Mouse (Mus musculus): ENCODE data around the gene Olfr450. TPM values are rescaled to one million over a fixed set of nuclear protein-coding genes. Genes with fewer than 3 reads are reported as not detected.

Gene Olfr450
- polyA plus RNA-seq (2015; fragmentation: Nextera tagmentation; extraction: Ambion mirVana): not detected in 2 replicates

DNA sequence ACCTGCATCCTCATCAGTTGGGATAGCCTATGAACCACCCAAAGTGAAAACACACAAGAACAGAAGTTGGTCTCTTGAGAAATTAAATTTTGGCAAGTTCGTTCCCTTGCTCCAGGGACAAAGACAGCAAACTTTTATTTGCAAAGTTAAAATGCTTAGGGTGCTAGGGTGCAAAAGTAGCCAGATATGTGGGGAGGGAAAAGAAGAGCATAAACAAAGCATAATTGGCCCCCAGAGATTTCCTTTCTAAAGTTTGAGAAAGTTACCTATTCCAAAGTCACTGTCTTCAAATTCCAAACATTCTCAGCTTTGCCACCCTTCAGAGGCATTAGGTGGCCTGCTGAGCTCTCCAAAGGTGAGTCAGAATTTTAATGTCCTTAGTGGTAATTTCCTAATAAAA lies at the start of gene Olfr450:
Olfr450 (plus strand) TSS at position 301 of the 400 bp plus-strand sequence.
- ATAC-seq (ENCODE audit: low read depth): no peak
- Histone ChIP-seq H3K4me3 (ENCODE audit: low read length) (no peak within 1 kb of the TSS), H3K27me3 (ENCODE audit: control insufficient read depth, insufficient read depth, low read depth, low read length) (no peaks in the 10 kb centered on the region), H3K4me2 (ENCODE audit: low read depth, low read length) (no peak within 1 kb of the TSS), H3K9me3 (ENCODE audit: control insufficient read depth, low read length) (no peaks in the 10 kb centered on the region), H3K36me3 (ENCODE audit: control insufficient read depth, insufficient read depth, low read length) (no peaks in the 10 kb centered on the region), H3K4me1 (replicated peaks; ENCODE audit: control insufficient read depth, insufficient read depth, low read length) (no peaks in the 10 kb centered on the region), H3K27ac (ENCODE audit: low read length) (no peak within 1 kb of the TSS), H3K9ac (ENCODE audit: low read length) (no peak within 1 kb of the TSS)
- 70% methylated on average over 1 of the region's 1 CpGs for WGBS

DNA sequence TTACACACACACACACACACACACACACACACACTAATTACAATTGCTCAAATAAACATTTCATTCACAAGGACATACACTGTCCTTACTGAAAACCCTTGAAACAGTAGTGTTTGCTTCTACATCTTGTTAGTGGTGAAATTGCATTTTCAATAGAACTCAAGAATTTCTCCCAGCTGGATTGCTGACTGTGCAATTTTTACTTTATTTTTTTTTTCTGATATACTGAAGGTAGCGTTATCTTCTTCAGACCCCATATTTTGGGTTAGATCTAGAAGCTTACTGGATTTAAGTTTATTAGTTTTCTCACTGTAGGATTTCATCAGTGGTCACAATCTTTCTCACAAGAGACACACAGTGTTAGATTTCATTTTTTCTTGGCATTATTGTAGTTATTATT lies 34.7 kb upstream of the Olfr450 start:
- H3K4me3 ChIP-seq (ENCODE audit: low read length): no peak overlapping the region
- no peaks in the 10 kb centered on the region for H3K27me3 ChIP-seq (ENCODE audit: control insufficient read depth, insufficient read depth, low read depth, low read length)
- H3K9ac ChIP-seq (ENCODE audit: low read length): no peak overlapping the region
- no peak overlapping the region for H3K27ac ChIP-seq (ENCODE audit: low read length)
- WGBS: 74% methylated on average over 1 of the region's 1 CpGs
- no peak for ATAC-seq (ENCODE audit: low read depth)
- no peaks in the 10 kb centered on the region for H3K9me3 ChIP-seq (ENCODE audit: control insufficient read depth, low read length)
- H3K4me1 ChIP-seq (replicated peaks; ENCODE audit: control insufficient read depth, insufficient read depth, low read length): no peaks in the 10 kb centered on the region
- no peaks in the 10 kb centered on the region for H3K36me3 ChIP-seq (ENCODE audit: control insufficient read depth, insufficient read depth, low read length)
- no peak overlapping the region for H3K4me2 ChIP-seq (ENCODE audit: low read depth, low read length)

DNA sequence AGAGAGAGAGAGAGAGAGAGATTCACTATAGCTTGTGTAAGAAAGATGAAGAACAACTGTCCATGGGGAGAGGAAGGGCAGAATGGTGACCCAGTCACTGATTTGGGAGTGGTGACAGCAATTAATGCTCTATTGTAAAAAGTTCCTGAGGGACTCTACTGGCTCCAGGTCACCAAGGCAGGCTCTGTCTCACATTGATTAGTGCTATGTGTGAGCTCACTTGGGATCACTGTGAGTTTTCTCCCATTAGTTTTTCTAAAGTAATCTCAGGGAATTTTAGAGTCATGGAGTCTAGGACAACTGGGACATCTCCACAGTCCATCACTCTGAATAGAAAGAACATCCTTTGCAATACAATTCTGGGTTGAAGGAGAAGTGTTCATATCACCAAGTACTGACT lies 26.9 kb upstream of the Olfr450 start, which contains the start of gene Olfr452:
Olfr452 (plus strand) TSS at position 301 of the 400 bp plus-strand sequence.
- no peak for ATAC-seq (ENCODE audit: low read depth)
- no peak within 1 kb of the TSS for H3K4me2 ChIP-seq (ENCODE audit: low read depth, low read length)
- no peak within 1 kb of the TSS for H3K27ac ChIP-seq (ENCODE audit: low read length)
- no peaks in the 10 kb centered on the region for H3K9me3 ChIP-seq (ENCODE audit: control insufficient read depth, low read length)
- H3K4me3 ChIP-seq (ENCODE audit: low read length): no peak within 1 kb of the TSS
- no peaks in the 10 kb centered on the region for H3K4me1 ChIP-seq (replicated peaks; ENCODE audit: control insufficient read depth, insufficient read depth, low read length)
- H3K36me3 ChIP-seq (ENCODE audit: control insufficient read depth, insufficient read depth, low read length): no peaks in the 10 kb centered on the region
- H3K9ac ChIP-seq (ENCODE audit: low read length): no peak within 1 kb of the TSS
- H3K27me3 ChIP-seq (ENCODE audit: control insufficient read depth, insufficient read depth, low read depth, low read length): no peaks in the 10 kb centered on the region

DNA sequence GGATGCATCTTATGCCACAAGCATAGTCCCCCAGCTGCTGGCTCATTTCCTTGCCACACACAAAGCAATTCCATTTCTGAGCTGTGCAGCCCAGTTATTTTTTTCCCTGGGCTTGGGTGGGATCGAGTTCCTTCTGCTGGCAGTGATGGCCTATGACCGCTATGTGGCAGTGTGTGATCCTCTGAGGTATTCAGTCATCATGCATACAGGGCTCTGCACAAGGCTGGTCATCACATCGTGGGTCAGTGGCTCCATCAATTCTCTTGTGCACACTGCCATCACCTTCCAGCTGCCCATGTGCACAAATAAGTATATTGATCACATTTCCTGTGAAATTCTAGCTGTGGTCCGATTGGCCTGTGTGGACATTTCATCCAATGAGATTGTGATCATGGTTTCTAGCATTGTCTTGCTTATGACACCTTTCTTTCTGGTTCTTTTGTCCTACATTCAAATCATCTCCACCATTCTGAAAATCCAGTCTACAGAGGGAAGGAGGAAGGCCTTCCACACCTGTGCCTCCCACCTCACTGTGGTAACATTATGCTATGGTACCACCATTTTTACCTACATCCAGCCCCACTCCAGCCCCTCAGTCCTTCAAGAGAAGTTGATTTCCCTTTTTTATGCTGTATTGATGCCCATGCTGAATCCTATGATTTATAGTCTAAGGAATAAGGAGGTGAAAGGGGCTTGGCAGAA lies 21.3 kb upstream of the Olfr450 start:
- Histone ChIP-seq H3K4me1 (replicated peaks; ENCODE audit: control insufficient read depth, insufficient read depth, low read length) (no peaks in the 10 kb centered on the region), H3K9ac (ENCODE audit: low read length) (no peak overlapping the region), H3K36me3 (ENCODE audit: control insufficient read depth, insufficient read depth, low read length) (no peaks in the 10 kb centered on the region), H3K27me3 (ENCODE audit: control insufficient read depth, insufficient read depth, low read depth, low read length) (no peaks in the 10 kb centered on the region), H3K4me3 (ENCODE audit: low read length) (no peak overlapping the region), H3K27ac (ENCODE audit: low read length) (no peak overlapping the region), H3K4me2 (ENCODE audit: low read depth, low read length) (no peak overlapping the region), H3K9me3 (ENCODE audit: control insufficient read depth, low read length) (no peaks in the 10 kb centered on the region)
- 43% methylated on average over 4 of the region's 4 CpGs for WGBS
- ATAC-seq (ENCODE audit: low read depth): no peak

DNA sequence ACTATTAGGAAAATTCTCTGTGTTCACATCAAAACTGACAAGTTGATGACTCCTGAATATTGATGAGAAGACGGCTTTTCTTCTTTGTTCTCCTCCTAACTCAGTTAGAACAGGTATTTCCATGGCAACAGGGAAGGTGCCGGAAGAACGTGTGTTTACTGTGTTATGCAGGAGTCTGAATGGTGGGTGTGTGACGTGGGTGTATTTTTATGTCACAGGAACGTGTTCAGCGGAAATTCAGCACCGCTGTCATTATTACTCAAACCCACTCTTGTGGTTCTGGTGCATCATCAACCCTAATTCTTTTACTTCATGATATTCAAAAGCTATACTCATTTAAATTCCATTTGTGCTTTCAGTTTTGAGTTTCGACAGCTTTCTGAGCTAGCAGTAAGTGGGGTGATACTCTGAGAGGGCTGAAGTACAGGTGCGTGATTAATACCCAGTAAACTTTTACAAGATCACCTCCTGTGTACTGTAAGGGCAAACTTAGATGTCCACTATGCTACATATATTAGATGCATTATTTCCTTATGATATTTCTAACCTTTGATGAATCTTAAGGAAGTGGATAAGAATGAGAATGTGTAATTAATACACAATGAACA lies 20.7 kb upstream of the Olfr450 start:
- 68% methylated on average over 9 of the region's 9 CpGs for WGBS
- H3K4me1 ChIP-seq (replicated peaks; ENCODE audit: control insufficient read depth, insufficient read depth, low read length): no peaks in the 10 kb centered on the region
- no peaks in the 10 kb centered on the region for H3K27me3 ChIP-seq (ENCODE audit: control insufficient read depth, insufficient read depth, low read depth, low read length)
- H3K4me2 ChIP-seq (ENCODE audit: low read depth, low read length): no peak overlapping the region
- no peaks in the 10 kb centered on the region for H3K9me3 ChIP-seq (ENCODE audit: control insufficient read depth, low read length)
- no peak overlapping the region for H3K4me3 ChIP-seq (ENCODE audit: low read length)
- H3K36me3 ChIP-seq (ENCODE audit: control insufficient read depth, insufficient read depth, low read length): no peaks in the 10 kb centered on the region
- H3K27ac ChIP-seq (ENCODE audit: low read length): no peak overlapping the region
- H3K9ac ChIP-seq (ENCODE audit: low read length): no peak overlapping the region
- ATAC-seq (ENCODE audit: low read depth): no peak

DNA sequence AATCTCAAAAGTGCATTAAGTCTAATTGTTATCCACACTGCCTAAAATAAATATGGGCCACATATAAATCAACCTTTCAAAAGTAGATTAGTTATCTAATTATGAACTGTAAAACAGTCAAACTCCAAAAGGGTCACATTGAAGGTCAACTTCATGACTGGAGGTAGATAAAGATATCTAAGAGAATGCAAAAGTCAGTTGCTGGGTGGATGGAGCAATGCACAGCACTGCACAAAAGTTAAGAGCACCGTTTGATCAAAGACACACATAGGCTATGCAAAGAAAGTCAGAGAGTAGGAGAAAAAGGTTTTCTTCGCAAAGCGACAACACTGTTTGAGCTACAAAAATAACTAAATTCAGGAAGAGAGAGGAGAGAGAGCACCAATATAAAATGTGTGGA lies 16.8 kb upstream of the Olfr450 start:
- Histone ChIP-seq H3K4me1 (replicated peaks; ENCODE audit: control insufficient read depth, insufficient read depth, low read length) (no peaks in the 10 kb centered on the region), H3K9me3 (ENCODE audit: control insufficient read depth, low read length) (no peaks in the 10 kb centered on the region), H3K4me3 (ENCODE audit: low read length) (no peak overlapping the region), H3K27me3 (ENCODE audit: control insufficient read depth, insufficient read depth, low read depth, low read length) (no peaks in the 10 kb centered on the region), H3K27ac (ENCODE audit: low read length) (no peak overlapping the region), H3K4me2 (ENCODE audit: low read depth, low read length) (no peak overlapping the region), H3K36me3 (ENCODE audit: control insufficient read depth, insufficient read depth, low read length) (no peaks in the 10 kb centered on the region), H3K9ac (ENCODE audit: low read length) (no peak overlapping the region)
- ATAC-seq (ENCODE audit: low read depth): no peak
- WGBS: 76% methylated on average over 3 of the region's 3 CpGs

DNA sequence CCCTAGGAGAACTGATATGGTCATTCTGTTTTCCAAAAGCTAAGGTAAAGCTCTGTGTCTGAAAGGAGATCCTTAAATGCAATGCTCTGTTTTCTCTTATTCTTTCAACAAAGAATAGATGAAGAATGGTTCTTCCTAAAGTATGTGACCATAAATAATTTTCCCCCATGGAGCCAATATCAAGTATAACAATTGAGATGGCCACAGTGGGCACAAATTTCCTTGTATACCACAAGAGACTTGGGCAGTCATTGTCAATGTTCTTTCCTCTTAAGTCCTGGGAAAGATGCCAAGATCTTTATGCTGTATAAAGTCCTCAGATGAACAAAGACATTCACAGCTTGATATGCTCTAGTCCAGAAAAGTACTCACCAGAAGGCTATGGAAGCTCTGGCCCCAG lies 22.3 kb downstream of the Olfr450 start, which contains the start of gene Olfr449:
Olfr449 (plus strand) TSS at position 301 of the 400 bp plus-strand sequence.
- no peaks in the 10 kb centered on the region for H3K36me3 ChIP-seq (ENCODE audit: control insufficient read depth, insufficient read depth, low read length)
- no peak within 1 kb of the TSS for H3K4me3 ChIP-seq (ENCODE audit: low read length)
- H3K9ac ChIP-seq (ENCODE audit: low read length): no peak within 1 kb of the TSS
- ATAC-seq (ENCODE audit: low read depth): no peak
- no peaks in the 10 kb centered on the region for H3K27me3 ChIP-seq (ENCODE audit: control insufficient read depth, insufficient read depth, low read depth, low read length)
- H3K4me2 ChIP-seq (ENCODE audit: low read depth, low read length): no peak within 1 kb of the TSS
- no peaks in the 10 kb centered on the region for H3K4me1 ChIP-seq (replicated peaks; ENCODE audit: control insufficient read depth, insufficient read depth, low read length)
- H3K9me3 ChIP-seq (ENCODE audit: control insufficient read depth, low read length): no peaks in the 10 kb centered on the region
- H3K27ac ChIP-seq (ENCODE audit: low read length): no peak within 1 kb of the TSS

DNA sequence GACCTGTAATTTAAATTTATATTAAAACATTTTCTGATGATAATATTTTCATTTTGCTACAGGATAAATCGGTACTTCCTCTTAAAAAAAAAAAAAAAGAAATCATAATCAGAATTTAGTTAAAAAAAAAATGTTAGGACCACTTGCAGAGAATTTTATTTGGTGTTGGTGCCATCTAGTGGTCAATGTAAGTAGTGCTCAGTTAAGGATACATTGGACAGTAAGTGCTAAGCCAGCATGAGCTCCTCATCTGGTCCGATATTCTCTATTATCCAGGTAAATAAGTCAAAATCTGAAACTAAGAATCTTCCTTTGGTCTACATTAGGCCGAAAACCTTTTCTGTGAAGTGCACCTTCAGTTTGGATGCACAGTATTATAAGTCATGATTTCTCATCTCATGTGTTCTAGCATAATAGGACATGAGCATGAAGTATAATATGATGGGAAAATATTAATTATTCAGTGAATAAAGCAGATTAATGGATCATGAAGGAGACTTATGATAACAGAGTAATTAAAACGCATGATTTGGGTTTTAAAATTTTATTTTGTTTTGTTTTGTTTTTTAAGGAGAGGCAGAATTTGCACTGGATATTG lies 48.6 kb downstream of the Olfr450 start:
- no peak for ATAC-seq (ENCODE audit: low read depth)
- Histone ChIP-seq H3K36me3 (ENCODE audit: control insufficient read depth, insufficient read depth, low read length) (no peaks in the 10 kb centered on the region), H3K27ac (ENCODE audit: low read length) (no peak overlapping the region), H3K4me3 (ENCODE audit: low read length) (no peak overlapping the region), H3K9ac (ENCODE audit: low read length) (no peak overlapping the region), H3K4me1 (replicated peaks; ENCODE audit: control insufficient read depth, insufficient read depth, low read length) (no peaks in the 10 kb centered on the region), H3K9me3 (ENCODE audit: control insufficient read depth, low read length) (no peaks in the 10 kb centered on the region), H3K27me3 (ENCODE audit: control insufficient read depth, insufficient read depth, low read depth, low read length) (no peaks in the 10 kb centered on the region), H3K4me2 (ENCODE audit: low read depth, low read length) (no peak overlapping the region)
- WGBS: 8% methylated on average over 4 of the region's 4 CpGs

Measured in lung, embryonic 16.5 days (tissue).